ENCODE assay signal across 9 mouse cellular contexts in genomic region chr10:107922750-107923149, GRCm38 (mm10). TPM values are rescaled to one million over a fixed set of nuclear protein-coding genes. Genes with fewer than 3 reads are reported as not detected.
A peak's percentile ranks its signal among the peaks of the same experiment; 100 is the strongest.
DNase-seq lines count a peak whose midpoint lies in the region; ATAC-seq and TF ChIP-seq lines count a peak whose summit lies in the region.
"Had no signal": no experiment of that assay in that cellular context is flagged by ENCODE, and none has a peak within 500 bp of the region (broad histone marks: within the 10 kb centered on the region; RNA-seq: fewer than 3 reads in every experiment).

No protein-coding gene starts in this region.

- no peak overlapping the region for H3K4me2 ChIP-seq in lung, embryonic 14.5 days

- POLR2A ChIA-PET in Patski (lab: Charles Lee): no interaction called here

- in situ Hi-C loops in Patski (cut with MboI; ENCODE audit: low pct_unique_long_range_greater_than_20kb): loop anchor here (10.0 kb wide), 1 partner anchor 612 kb away; no protein-coding TSS in a partner anchor

- no peaks in the 10 kb centered on the region for H3K27me3 ChIP-seq in lung, embryonic 14.5 days (ENCODE audit: insufficient read depth, low read length)
- H3K27me3 ChIP-seq in Patski: no peaks in the 10 kb centered on the region

- H3K4me3 ChIP-seq in gastrocnemius, adult 2 months: no peak overlapping the region
- no peak overlapping the region for H3K4me3 ChIP-seq in lung, embryonic 14.5 days (ENCODE audit: low read depth, low read length)

- no peaks in the 10 kb centered on the region for H3K9me3 ChIP-seq in lung, embryonic 14.5 days (ENCODE audit: low read depth, low read length)

- no peaks in the 10 kb centered on the region for H3K4me1 ChIP-seq in lung, embryonic 14.5 days (ENCODE audit: insufficient read depth)

- CTCF ChIA-PET in Patski (lab: Charles Lee): interaction anchor here (0.6 to 3.7 kb wide), 8 partner anchors 9 to 514 kb away, joined by 3 to 48 read pairs (median 4); no protein-coding TSS in a partner anchor

- no peak overlapping the region for H3K9ac ChIP-seq in lung, embryonic 14.5 days

- intact Hi-C loops in gastrocnemius, adult 2 months (cut with DNase I): loop anchor here (5.0 kb wide), 1 partner anchor 65 kb away; no protein-coding TSS in a partner anchor

- peak; percentile 54 for TF ChIP-seq CTCF in gastrocnemius, adult 2 months (IDR thresholded peaks at IDR 0.05)
- TF ChIP-seq CTCF in lung, embryonic 14.5 days (IDR thresholded peaks at IDR 0.05; ENCODE audit: low read depth): peak; percentile 60
- peak; percentile 69 for TF ChIP-seq CTCF in Patski (IDR thresholded peaks at IDR 0.05)

- 0 out of 2 replicates have a peak overlapping the region, but pooled peaks have one; percentile 35 for H3K27ac ChIP-seq in gastrocnemius, adult 2 months
- no peak overlapping the region for H3K27ac ChIP-seq in lung, embryonic 14.5 days (ENCODE audit: low read depth)

- DNase-seq in gastrocnemius, adult 2 months: no peak
- DNase-seq in gastrocnemius, adult 8-10 months (ENCODE audit: low spot score in 2 of 2): no peak
- DNase-seq in lung, embryonic 14.5 days: peak; percentile 67
- DNase-seq in lung, adult 18-20 months: no peak
- DNase-seq in Patski (ENCODE audit: low read depth, low spot score): no peak
- peak; percentile 26 for DNase-seq in lung, postnatal 25 days (ENCODE audit: low spot score)
- DNase-seq in frontal cortex, postnatal 10 days (ENCODE audit: low spot score in 2 of 2): no peak
- no peak for DNase-seq in spleen, postnatal 4 days (ENCODE audit: low spot score in 2 of 2)
- DNase-seq: cerebellum, adult 18-20 months had no signal

- no peaks in the 10 kb centered on the region for H3K36me3 ChIP-seq in lung, embryonic 14.5 days (ENCODE audit: insufficient read depth)

- ATAC-seq in lung, embryonic 14.5 days (ENCODE audit: insufficient read depth): no peak
- no peak for ATAC-seq in Patski

- 15% methylated on average over 1 of the region's 1 CpGs for WGBS in lung, embryonic 14.5 days

RNA-seq across cellular contexts. Expression of gene Otogl, which starts 10.8 kb away (rescaled TPM):
- total RNA-seq in gastrocnemius, adult 2 months (2021): under 1 TPM; 0.05 to 0.06 TPM
- total RNA-seq in gastrocnemius, adult 8-10 months (2022): under 1 TPM in 1 of 4 experiments, not detected in 3; 0.10 TPM
- 0.19 and 0.25 TPM in 2 replicates for polyA plus RNA-seq in lung, embryonic 14.5 days (2014; fragmentation: Nextera tagmentation; extraction: Ambion mirVana)
- under 0.01 TPM for polyA plus RNA-seq in Patski (2021)

Comparison
In these comparisons a context has a peak if more than half of its experiments do, and no peak if none do; other contexts are left out.
1. DNase-seq: peak in lung, embryonic 14.5 days (single experiment) and lung, postnatal 25 days (single experiment); none in gastrocnemius, adult 2 months (single experiment), gastrocnemius, adult 8-10 months (0 of 2), lung, adult 18-20 months (0 of 2), Patski (single experiment), frontal cortex, postnatal 10 days (0 of 2) and spleen, postnatal 4 days (0 of 2).
2. Peak in every context shown above with its lines, with median percentiles within 50 percentile points of each other: CTCF ChIP-seq.